Mouse (Mus musculus): ENCODE results near the gene Dock7.

DNA sequence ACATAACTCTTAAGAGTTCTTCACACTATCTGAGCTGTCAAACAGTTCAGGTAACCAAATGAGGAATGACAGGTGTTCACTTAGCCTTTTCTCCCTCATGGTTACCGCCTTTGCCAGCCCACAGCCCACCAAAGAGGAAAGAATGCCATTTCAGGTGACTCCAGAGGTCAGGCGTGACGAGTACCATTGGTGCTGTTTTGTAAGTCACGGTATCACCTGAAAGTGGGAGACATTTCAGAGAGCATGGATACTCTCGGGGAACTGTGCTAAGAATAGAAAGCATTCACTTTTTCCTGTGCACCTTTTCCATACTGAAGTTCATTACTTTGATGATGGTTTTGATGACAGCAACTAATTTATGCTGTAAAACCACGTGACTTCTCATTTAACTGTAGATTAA is 184.7 kb downstream of the Dock7 start:
- TF ChIP-seq CTCF (conservative IDR thresholded peaks at IDR 0.05 in 1 of 2, IDR thresholded peaks at IDR 0.05 in 1 of 2; ENCODE audit: low read depth in 2 of 2, low read length in 2 of 2) = no peak
- no peak for TF ChIP-seq CHD1 (IDR thresholded peaks at IDR 0.05; ENCODE audit: low read depth, low read length)
- TF ChIP-seq EP300 (IDR thresholded peaks at IDR 0.05; ENCODE audit: low read length) = no peak
- no peak for TF ChIP-seq MAX (IDR thresholded peaks at IDR 0.05; ENCODE audit: low read length)
- TF ChIP-seq KAT2A (IDR thresholded peaks at IDR 0.05; ENCODE audit: insufficient replicate concordance, low read length) = no peak
- TF ChIP-seq MAFK (IDR thresholded peaks at IDR 0.05; ENCODE audit: insufficient replicate concordance, low read length) = no peak
- TF ChIP-seq POLR2AphosphoS2 (IDR thresholded peaks at IDR 0.05; ENCODE audit: low read depth, low read length) = peak; percentile 68; the same call in 1 of the 2 replicates
- no peak for TF ChIP-seq POLR2A (IDR thresholded peaks at IDR 0.05; ENCODE audit: low read depth, low read length)
- TF ChIP-seq BHLHE40 (IDR thresholded peaks at IDR 0.05; ENCODE audit: low read depth, low read length) = no peak
- TF ChIP-seq SMC3 (IDR thresholded peaks at IDR 0.05; ENCODE audit: low read depth, low read length) = no peak
- TF ChIP-seq USF1 (IDR thresholded peaks at IDR 0.05; ENCODE audit: low read depth, low read length) = no peak
